Mouse (Mus musculus) lung, embryonic 14.5 days (tissue): ENCODE measurements around the gene Cldn8. TPM values are rescaled to one million over a fixed set of nuclear protein-coding genes. Genes with fewer than 3 reads are reported as not detected.

Source experiments
- ATAC-seq: fragments of 200-750 bp; cut with Nextera tagmentation; 2 replicates; pipeline ENCODE4 v1.8.0; 2017; ENCODE audit warnings: mild to moderate bottlenecking, moderate TSS enrichment, moderate library complexity; ENCODE audit not compliant: insufficient read depth
- DNase-seq: peaks from one replicate; pipeline ENCODE4 v3.0.0-alpha.2; 2015
- H3K27ac ChIP-seq: fragments of 300-500 bp; sonication (generic); 2 replicates; pipeline ENCODE4 v1.5.1; 2014; ENCODE audit warnings: low read depth, mild to moderate bottlenecking, moderate library complexity
- H3K27me3 ChIP-seq: fragments of 300-500 bp; sonication (generic); 2 replicates; pipeline ENCODE4 v1.6.1; 2014; ENCODE audit warnings: low read length, control low read depth; ENCODE audit not compliant: insufficient read depth
- H3K36me3 ChIP-seq: fragments of 300-500 bp; sonication (generic); 2 replicates; pipeline ENCODE4 v1.6.1; 2014; ENCODE audit warnings: control low read depth; ENCODE audit not compliant: insufficient read depth
- H3K4me1 ChIP-seq: fragments of 300-500 bp; sonication (generic); 2 replicates; pipeline ENCODE4 v1.6.1; 2014; ENCODE audit warnings: antibody characterized with exemption, control low read depth; ENCODE audit not compliant: insufficient read depth
- H3K4me2 ChIP-seq: fragments of 300-500 bp; sonication (generic); 2 replicates; pipeline ENCODE4 v1.6.1; 2014; ENCODE audit warnings: mild to moderate bottlenecking
- H3K4me3 ChIP-seq: fragments of 300-500 bp; sonication (generic); 2 replicates; pipeline ENCODE4 v1.5.1; 2014; ENCODE audit warnings: low read depth, low read length
- H3K9ac ChIP-seq: fragments of 300-500 bp; sonication (generic); 2 replicates; pipeline ENCODE4 v1.6.1; 2014
- H3K9me3 ChIP-seq: fragments of 300-500 bp; sonication (generic); 2 replicates; pipeline ENCODE4 v1.6.1; 2016; ENCODE audit warnings: low read depth, low read length, control low read depth
- CTCF ChIP-seq: IDR thresholded peaks from 2 replicates; pipeline ENCODE4 v1.5.1; 2016; ENCODE audit warnings: antibody characterized with exemption, low read depth
- WGBS: fragments of 180-500 bp; shearing (Covaris S2); extraction: QIAGEN DNeasy Blood & Tissue Kit; methylation state at CpG from one replicate; pipeline ENCODE4 v1.1.7; 2014; 5-methylcytosine and 5-hydroxymethylcytosine counted together
- polyA plus RNA-seq: library from polyadenylated mRNA; unstranded; fragments of >200 nt; fragmentation: Nextera tagmentation; extraction: Ambion mirVana; gene quantifications from 2 replicates; pipeline ENCODE4 v1.2.1, GENCODE M21; 2014

The Cldn8 gene
- polyA plus RNA-seq, 1 experiment from 2014 or later: 2.3 TPM

GRCm38 (mm10) chr16:88561617-88562164 is 1.3 kb downstream of the Cldn8 start:
- no peaks in the 10 kb centered on the region for H3K9me3 ChIP-seq
- no peaks in the 10 kb centered on the region; the same call in 1 of the 2 replicates for H3K4me1 ChIP-seq
- H3K9ac ChIP-seq: no peak overlapping the region
- ATAC-seq: no peak
- no peak for TF ChIP-seq CTCF
- no peaks in the 10 kb centered on the region for H3K27me3 ChIP-seq
- H3K4me2 ChIP-seq: peak overlapping the region; percentile 27
- whole genome bisulfite sequencing: 29% methylated on average over 6 of the region's 6 CpGs
- no peak overlapping the region for H3K4me3 ChIP-seq
- no peak overlapping the region for H3K27ac ChIP-seq
- DNase-seq: no peak
- H3K36me3 ChIP-seq: no peaks in the 10 kb centered on the region

GRCm38 (mm10) chr16:88542488-88542887 is 20.5 kb downstream of the Cldn8 start:
- H3K27me3 ChIP-seq: no peaks in the 10 kb centered on the region

GRCm38 (mm10) chr16:88539841-88540487 is 23.0 kb downstream of the Cldn8 start:
- ATAC-seq (peak; percentile 66), DNase-seq (peak; percentile 38)
- Histone ChIP-seq H3K9ac (no peak overlapping the region), H3K36me3 (no peaks in the 10 kb centered on the region), H3K27ac (no peak overlapping the region), H3K27me3 (no peaks in the 10 kb centered on the region), H3K9me3 (no peaks in the 10 kb centered on the region), H3K4me3 (no peak overlapping the region), H3K4me2 (no peak overlapping the region), H3K4me1 (no peaks in the 10 kb centered on the region)
- no peak for TF ChIP-seq CTCF
- 51% methylated on average over 3 of the region's 3 CpGs for WGBS

More at GRCm38 (mm10) chr16:88542488-88542887, 20.5 kb downstream of the Cldn8 start:
- peak; percentile 73 for DNase-seq
- no peaks in the 10 kb centered on the region for H3K4me1 ChIP-seq
- no peaks in the 10 kb centered on the region for H3K36me3 ChIP-seq
- WGBS: 49% methylated on average over 6 of the region's 6 CpGs
- ATAC-seq: no peak
- no peak overlapping the region for H3K4me2 ChIP-seq
- no peak overlapping the region for H3K9ac ChIP-seq
- H3K9me3 ChIP-seq: no peaks in the 10 kb centered on the region
- peak; percentile 64 for TF ChIP-seq CTCF
- H3K27ac ChIP-seq: no peak overlapping the region
- H3K4me3 ChIP-seq: no peak overlapping the region

GRCm38 (mm10) chr16:88511348-88511747 is 51.6 kb downstream of the Cldn8 start:
- DNase-seq (peak; percentile 38), ATAC-seq (peak; percentile 75; the same call in 1 of the 2 replicates)
- Histone ChIP-seq H3K4me2 (no peak overlapping the region), H3K36me3 (no peaks in the 10 kb centered on the region), H3K9me3 (no peaks in the 10 kb centered on the region), H3K27me3 (no peaks in the 10 kb centered on the region), H3K9ac (no peak overlapping the region), H3K4me3 (no peak overlapping the region), H3K27ac (no peak overlapping the region), H3K4me1 (no peaks in the 10 kb centered on the region)
- TF ChIP-seq CTCF: no peak

Other genes starting within 250 kb of the Cldn8 start
- gene Cldn17, start 56.2 kb downstream of the Cldn8 start, polyA plus RNA-seq: not detected in 2 replicates
- not detected in 2 replicates for gene Krtap24-1, start 49.1 kb upstream of the Cldn8 start, polyA plus RNA-seq
- not detected in 2 replicates for gene 2310079G19Rik, start 64.5 kb upstream of the Cldn8 start, polyA plus RNA-seq
- gene Krtap26-1, start 84.6 kb upstream of the Cldn8 start, polyA plus RNA-seq: not detected in 2 replicates
- not detected in 2 replicates for gene Krtap27-1, start 108.5 kb upstream of the Cldn8 start, polyA plus RNA-seq
- not detected in 2 replicates for gene 2310061N02Rik, start 144.8 kb upstream of the Cldn8 start, polyA plus RNA-seq
- gene Krtap13-1, start 165.7 kb upstream of the Cldn8 start, polyA plus RNA-seq: not detected in 2 replicates
- gene Krtap13, start 188.5 kb upstream of the Cldn8 start, polyA plus RNA-seq: not detected in 2 replicates
- gene 2310034C09Rik, start 195.7 kb upstream of the Cldn8 start, polyA plus RNA-seq: not detected in 2 replicates
- not detected in 2 replicates for gene 2310057N15Rik, start 211.0 kb upstream of the Cldn8 start, polyA plus RNA-seq
- gene Gm5965, start 214.7 kb upstream of the Cldn8 start, polyA plus RNA-seq: not detected in 2 replicates
- not detected in 2 replicates for gene Gm20741, start 249.0 kb upstream of the Cldn8 start, polyA plus RNA-seq